Mouse (Mus musculus): Measurements from ENCODE around the gene Stk38l. TPM values are rescaled to one million over a fixed set of nuclear protein-coding genes. Genes with fewer than 3 reads are reported as not detected.
"Not testable (repeated sequence)": the region's sequence is repeated elsewhere in the genome, so short reads cannot be mapped to it uniquely, and the experiment has no call there.

Gene Stk38l
- total and polyA plus RNA-seq, 2 experiments from 2014 or later: 5.0 to 12.3 TPM

DNA sequence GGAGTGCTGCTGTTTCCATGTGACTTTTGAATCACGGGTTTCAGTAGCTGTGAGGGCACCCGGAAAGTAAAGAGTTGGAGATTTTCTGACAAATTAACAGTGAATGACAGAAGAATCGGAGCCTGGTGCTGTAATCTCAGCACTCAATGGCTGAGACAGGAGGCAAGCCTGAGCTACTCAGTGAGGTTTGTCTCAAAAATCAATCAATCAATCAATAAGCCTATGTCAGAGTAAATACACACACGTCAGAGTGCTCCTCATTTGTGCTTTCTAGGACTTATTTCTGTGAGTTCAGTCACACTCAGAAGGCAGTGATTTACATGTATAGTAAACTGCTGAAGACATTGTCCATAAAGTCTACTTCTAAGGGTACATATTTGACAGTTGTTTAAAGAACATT lies 40.5 kb downstream of the Stk38l start:
- WGBS: 87% methylated on average over 4 of the region's 4 CpGs
- H3K36me3 ChIP-seq (ENCODE audit: insufficient read depth, low read length): peaks cover 15% of the 10 kb centered on the region
- no peaks in the 10 kb centered on the region for H3K27me3 ChIP-seq (ENCODE audit: insufficient read depth, low read length)
- TF ChIP-seq CTCF (IDR thresholded peaks at IDR 0.05; ENCODE audit: low read depth): no peak
- H3K27ac ChIP-seq: no peak overlapping the region
- no peak overlapping the region for H3K4me3 ChIP-seq (ENCODE audit: low read length)
- H3K4me2 ChIP-seq (ENCODE audit: low read depth, low read length): no peak overlapping the region
- no peak for DNase-seq (ENCODE audit: low spot score)
- no peak for ATAC-seq
- no peak overlapping the region for H3K9ac ChIP-seq (replicated peaks; ENCODE audit: low read length)
- H3K4me1 ChIP-seq (ENCODE audit: insufficient read depth, low read length): no peaks in the 10 kb centered on the region
- H3K9me3 ChIP-seq (ENCODE audit: low read length): no peaks in the 10 kb centered on the region

DNA sequence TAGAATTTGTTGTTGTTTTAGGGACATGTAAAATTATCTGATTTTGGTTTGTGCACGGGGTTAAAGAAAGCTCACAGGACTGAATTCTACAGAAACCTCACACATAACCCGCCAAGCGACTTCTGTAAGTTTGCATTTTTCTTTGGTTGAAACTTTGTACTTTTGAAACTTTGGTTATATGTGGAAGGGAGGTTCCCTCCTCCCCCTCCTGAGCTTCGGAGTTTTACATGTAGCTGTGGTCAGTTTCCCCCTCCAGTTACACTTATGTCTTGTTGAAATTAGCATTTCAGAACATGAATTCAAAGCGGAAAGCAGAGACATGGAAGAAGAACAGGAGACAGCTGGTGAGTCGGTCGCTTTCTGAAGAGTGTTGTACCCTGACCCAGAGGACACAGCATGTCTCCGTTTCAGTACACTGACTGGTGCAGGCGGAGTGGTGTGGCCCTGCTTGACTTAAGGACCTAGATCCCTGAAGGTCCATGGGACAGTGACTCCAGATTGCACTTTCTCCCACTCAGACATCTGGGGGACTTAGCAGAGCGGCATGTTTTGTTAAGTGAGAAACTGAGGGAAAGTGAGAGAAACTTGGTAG lies 44.1 kb downstream of the Stk38l start:
- Histone ChIP-seq H3K4me3 (ENCODE audit: low read length) (no peak overlapping the region), H3K36me3 (ENCODE audit: insufficient read depth, low read length) (peaks cover 21% of the 10 kb centered on the region), H3K27me3 (ENCODE audit: insufficient read depth, low read length) (no peaks in the 10 kb centered on the region), H3K4me2 (ENCODE audit: low read depth, low read length) (no peak overlapping the region), H3K9ac (replicated peaks; ENCODE audit: low read length) (no peak overlapping the region), H3K9me3 (ENCODE audit: low read length) (no peaks in the 10 kb centered on the region), H3K27ac (no peak overlapping the region), H3K4me1 (ENCODE audit: insufficient read depth, low read length) (no peaks in the 10 kb centered on the region)
- WGBS: 91% methylated on average over 10 of the region's 10 CpGs
- no peak for DNase-seq (ENCODE audit: low spot score)
- TF ChIP-seq CTCF (IDR thresholded peaks at IDR 0.05; ENCODE audit: low read depth): no peak
- ATAC-seq: no peak

DNA sequence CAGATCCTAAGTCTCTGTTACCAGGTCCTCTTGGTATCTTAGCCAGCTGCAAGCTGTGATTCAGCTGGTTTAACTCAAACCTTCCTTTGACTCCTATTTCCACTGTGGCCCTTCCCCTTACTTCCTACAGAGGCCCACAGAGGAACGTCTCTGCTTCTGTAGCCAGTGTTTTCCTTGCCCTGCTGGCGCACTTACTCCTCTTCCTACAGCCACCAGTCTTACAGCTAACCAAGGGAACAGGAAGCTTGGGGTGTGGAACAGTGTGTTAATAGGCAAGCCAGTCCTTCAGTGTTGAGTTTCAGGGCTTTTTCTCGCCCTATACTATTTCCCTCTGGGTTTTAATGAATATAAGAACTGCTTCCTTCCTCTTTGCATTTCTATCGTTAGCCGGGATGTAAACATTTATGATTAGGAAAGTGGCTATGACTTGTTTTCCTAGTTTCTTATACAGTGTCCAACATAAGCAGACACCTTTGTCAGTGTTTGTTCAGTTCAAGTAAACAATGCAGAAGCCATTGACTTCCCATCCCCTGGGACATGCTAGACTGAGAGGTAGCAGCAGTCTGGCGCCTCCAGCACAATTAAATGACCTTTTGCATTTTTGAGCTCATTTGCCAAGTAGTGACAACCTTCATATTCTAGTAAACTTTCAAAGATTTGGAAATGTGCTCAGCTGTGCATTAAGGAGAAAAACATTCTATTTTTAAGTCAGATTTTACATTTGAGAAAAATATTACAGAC lies 45.4 kb downstream of the Stk38l start:
- DNase-seq (ENCODE audit: low spot score) (no peak), ATAC-seq (no peak)
- no peak for TF ChIP-seq CTCF (IDR thresholded peaks at IDR 0.05; ENCODE audit: low read depth)
- H3K27ac ChIP-seq: no peak overlapping the region
- H3K4me3 ChIP-seq (ENCODE audit: low read length): no peak overlapping the region
- H3K9me3 ChIP-seq (ENCODE audit: low read length): no peaks in the 10 kb centered on the region
- 74% methylated on average over 6 of the region's 6 CpGs for WGBS
- no peaks in the 10 kb centered on the region for H3K27me3 ChIP-seq (ENCODE audit: insufficient read depth, low read length)
- no peak overlapping the region for H3K4me2 ChIP-seq (ENCODE audit: low read depth, low read length)
- peaks cover 21% of the 10 kb centered on the region for H3K36me3 ChIP-seq (ENCODE audit: insufficient read depth, low read length)
- no peak overlapping the region for H3K9ac ChIP-seq (replicated peaks; ENCODE audit: low read length)
- H3K4me1 ChIP-seq (ENCODE audit: insufficient read depth, low read length): no peaks in the 10 kb centered on the region

DNA sequence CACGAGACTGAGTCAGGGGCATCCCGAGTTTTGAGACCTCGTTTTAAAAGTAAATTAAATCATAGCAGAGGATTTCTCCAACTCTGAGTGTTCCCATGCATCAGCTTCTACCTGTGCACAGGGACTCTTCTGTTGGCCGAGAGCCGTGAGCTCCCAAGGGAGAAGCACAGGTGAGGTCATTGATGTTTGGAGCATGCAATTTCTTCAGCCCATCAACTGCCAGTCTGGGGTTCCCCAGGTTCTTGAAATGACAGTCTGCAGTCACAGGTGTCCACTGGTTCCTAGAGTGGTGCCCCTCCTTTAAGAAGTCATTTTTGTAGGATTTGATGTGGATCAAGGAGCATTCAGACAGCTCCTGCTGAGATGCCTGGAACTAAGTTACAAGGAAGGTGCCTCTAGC lies 46.0 kb downstream of the Stk38l start:
- Histone ChIP-seq H3K9ac (replicated peaks; ENCODE audit: low read length) (no peak overlapping the region), H3K36me3 (ENCODE audit: insufficient read depth, low read length) (peaks cover 21% of the 10 kb centered on the region), H3K9me3 (ENCODE audit: low read length) (no peaks in the 10 kb centered on the region), H3K27me3 (ENCODE audit: insufficient read depth, low read length) (no peaks in the 10 kb centered on the region), H3K4me2 (ENCODE audit: low read depth, low read length) (no peak overlapping the region), H3K27ac (no peak overlapping the region), H3K4me3 (ENCODE audit: low read length) (no peak overlapping the region), H3K4me1 (ENCODE audit: insufficient read depth, low read length) (no peaks in the 10 kb centered on the region)
- no peak for TF ChIP-seq CTCF (IDR thresholded peaks at IDR 0.05; ENCODE audit: low read depth)
- DNase-seq (ENCODE audit: low spot score) (no peak), ATAC-seq (no peak)
- WGBS: 90% methylated on average over 5 of the region's 5 CpGs

DNA sequence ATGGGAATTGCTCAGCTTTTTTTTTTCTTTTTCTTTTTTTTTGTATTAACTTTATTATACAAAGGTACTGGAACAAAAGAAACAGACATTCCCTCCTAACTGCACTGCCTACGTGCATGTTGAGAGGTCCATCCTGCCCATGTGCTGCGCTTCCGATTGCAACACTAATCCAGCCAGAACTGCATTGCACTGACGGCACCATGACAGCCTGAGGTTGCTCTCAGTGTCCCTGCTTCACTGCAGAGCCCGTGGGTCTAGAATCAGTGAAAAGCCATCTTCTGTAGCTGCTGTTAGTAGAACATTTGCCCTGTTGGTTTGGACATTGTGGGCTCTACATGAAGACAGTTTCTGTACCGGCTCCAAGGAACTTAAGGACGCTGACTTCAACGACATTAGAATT lies 51.1 kb downstream of the Stk38l start:
- ATAC-seq; H3K9me3 ChIP-seq (ENCODE audit: low read length); H3K27ac ChIP-seq; H3K27me3 ChIP-seq (ENCODE audit: insufficient read depth, low read length); H3K4me2 ChIP-seq (ENCODE audit: low read depth, low read length); DNase-seq (ENCODE audit: low spot score); H3K4me1 ChIP-seq (ENCODE audit: insufficient read depth, low read length); H3K4me3 ChIP-seq (ENCODE audit: low read length); H3K9ac ChIP-seq (replicated peaks; ENCODE audit: low read length); H3K36me3 ChIP-seq (ENCODE audit: insufficient read depth, low read length): not testable (repeated sequence)
- WGBS: 79% methylated on average over 8 of the region's 8 CpGs

DNA sequence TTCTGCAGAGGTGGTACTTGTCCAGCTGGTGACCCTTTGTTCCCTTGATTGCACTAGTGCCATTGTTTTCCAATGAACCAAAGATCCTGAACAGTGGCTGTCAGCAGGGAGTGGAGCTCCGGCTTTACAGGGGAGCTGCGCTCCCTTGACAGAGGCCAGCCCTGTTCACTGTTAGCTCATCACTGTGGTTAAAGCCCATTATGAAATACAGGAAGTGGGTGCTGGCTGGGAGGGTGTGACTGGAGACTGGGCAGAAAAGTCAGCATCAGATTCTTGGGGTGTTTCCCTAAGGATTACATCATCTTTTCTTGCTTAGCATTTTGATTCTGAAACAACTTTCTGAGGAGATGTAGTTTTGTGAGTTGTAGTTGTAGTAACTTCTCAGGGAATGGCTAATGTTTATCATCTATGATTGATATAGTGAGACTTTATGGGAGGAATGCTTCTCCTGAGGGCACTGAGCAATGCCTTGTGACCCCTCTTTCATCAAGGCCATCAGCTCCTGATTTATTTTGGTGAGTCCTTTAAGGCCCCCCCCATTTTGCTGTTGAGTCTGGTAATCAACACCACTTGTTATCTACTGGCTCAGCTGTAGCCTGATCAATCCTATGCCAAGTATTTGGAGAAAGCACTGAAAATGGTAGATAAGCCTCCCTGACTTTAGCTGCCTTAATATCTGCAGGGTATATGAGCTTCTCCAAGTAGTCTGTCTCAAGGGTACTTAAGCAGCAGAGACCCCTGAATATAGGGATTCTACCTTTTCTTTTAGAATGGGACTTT lies 52.0 kb downstream of the Stk38l start:
- Histone ChIP-seq H3K4me2 (ENCODE audit: low read depth, low read length) (no peak overlapping the region), H3K27me3 (ENCODE audit: insufficient read depth, low read length) (no peaks in the 10 kb centered on the region), H3K4me3 (ENCODE audit: low read length) (no peak overlapping the region), H3K9ac (replicated peaks; ENCODE audit: low read length) (no peak overlapping the region), H3K4me1 (ENCODE audit: insufficient read depth, low read length) (no peaks in the 10 kb centered on the region), H3K36me3 (ENCODE audit: insufficient read depth, low read length) (peaks cover 6% of the 10 kb centered on the region), H3K9me3 (ENCODE audit: low read length) (no peaks in the 10 kb centered on the region), H3K27ac (no peak overlapping the region)
- DNase-seq (ENCODE audit: low spot score) (no peak), ATAC-seq (no peak)
- WGBS: 11% methylated on average over 2 of the region's 2 CpGs
- TF ChIP-seq CTCF (IDR thresholded peaks at IDR 0.05; ENCODE audit: low read depth): no peak
